Mouse (Mus musculus): ENCODE results near the gene Mrps7.

Mrps7 gene

GRCm38 (mm10) chr11:115603476-115604303, at the start of gene Mrps7, which contains the start of gene Gga3:
Gene Mrps7 (plus strand): TSS chr11:115603925.
Gene Gga3 (minus strand): TSS chr11:115604051.
- H3K9me3 ChIP-seq (ENCODE audit: low read length): no peaks in the 10 kb centered on the region
- peaks cover 75% of the 10 kb centered on the region for H3K36me3 ChIP-seq (ENCODE audit: insufficient read depth, low read length)
- no peaks in the 10 kb centered on the region for H3K27me3 ChIP-seq (ENCODE audit: insufficient read depth, low read length)
- H3K4me1 ChIP-seq (replicated peaks; ENCODE audit: low read depth, low read length): peaks cover 81% of the 10 kb centered on the region
- TF ChIP-seq POU5F1 (IDR thresholded peaks at IDR 0.05; ENCODE audit: borderline replicate concordance, low read length) (no peak), NANOG (IDR thresholded peaks at IDR 0.05; ENCODE audit: borderline replicate concordance, low read length) (no peak), CTCF (conservative IDR thresholded peaks at IDR 0.05; ENCODE audit: low read length) (no peak)
- H3K4me3 ChIP-seq (replicated peaks; ENCODE audit: low read length): peak within 1 kb of the TSS; percentile 99

- TF ChIP-seq NANOG (IDR thresholded peaks at IDR 0.05; ENCODE audit: borderline replicate concordance, low read length) (no peak), CTCF (conservative IDR thresholded peaks at IDR 0.05; ENCODE audit: low read length) (no peak), POU5F1 (IDR thresholded peaks at IDR 0.05; ENCODE audit: borderline replicate concordance, low read length) (no peak)
Measured at GRCm38 (mm10) chr11:115555717-115556116, 48.0 kb upstream of the Mrps7 start.

GRCm38 (mm10) chr11:115563406-115563805, 40.3 kb upstream of the Mrps7 start:
- TF ChIP-seq POU5F1 (IDR thresholded peaks at IDR 0.05; ENCODE audit: borderline replicate concordance, low read length) (no peak), NANOG (IDR thresholded peaks at IDR 0.05; ENCODE audit: borderline replicate concordance, low read length) (no peak)
- Histone ChIP-seq H3K4me3 (replicated peaks; ENCODE audit: low read length) (peak overlapping the region; percentile 93), H3K4me1 (replicated peaks; ENCODE audit: low read depth, low read length) (peaks cover 33% of the 10 kb centered on the region), H3K9me3 (ENCODE audit: low read length) (no peaks in the 10 kb centered on the region), H3K27me3 (ENCODE audit: insufficient read depth, low read length) (no peaks in the 10 kb centered on the region), H3K36me3 (ENCODE audit: insufficient read depth, low read length) (peaks cover 33% of the 10 kb centered on the region)

More at GRCm38 (mm10) chr11:115555717-115556116, 48.0 kb upstream of the Mrps7 start:
- Histone ChIP-seq H3K36me3 (ENCODE audit: insufficient read depth, low read length) (no peaks in the 10 kb centered on the region), H3K27me3 (ENCODE audit: insufficient read depth, low read length) (no peaks in the 10 kb centered on the region), H3K4me3 (replicated peaks; ENCODE audit: low read length) (peak overlapping the region; percentile 52), H3K9me3 (ENCODE audit: low read length) (no peaks in the 10 kb centered on the region), H3K4me1 (replicated peaks; ENCODE audit: low read depth, low read length) (peaks cover 42% of the 10 kb centered on the region)

- peak within 1 kb of the TSS; percentile 93 for H3K4me3 ChIP-seq (replicated peaks; ENCODE audit: low read length)
- TF ChIP-seq POU5F1 (IDR thresholded peaks at IDR 0.05; ENCODE audit: borderline replicate concordance, low read length) (no peak), CTCF (conservative IDR thresholded peaks at IDR 0.05; ENCODE audit: low read length) (no peak), NANOG (IDR thresholded peaks at IDR 0.05; ENCODE audit: borderline replicate concordance, low read length) (no peak)
- peaks cover 41% of the 10 kb centered on the region for H3K36me3 ChIP-seq (ENCODE audit: insufficient read depth, low read length)
- no peaks in the 10 kb centered on the region for H3K27me3 ChIP-seq (ENCODE audit: insufficient read depth, low read length)
- peaks cover 29% of the 10 kb centered on the region for H3K4me1 ChIP-seq (replicated peaks; ENCODE audit: low read depth, low read length)
- no peaks in the 10 kb centered on the region for H3K9me3 ChIP-seq (ENCODE audit: low read length)
Measured at GRCm38 (mm10) chr11:115564064-115564809, 39.5 kb upstream of the Mrps7 start, which contains the start of gene Nup85. Gene Nup85 (plus strand): TSS chr11:115564434.

GRCm38 (mm10) chr11:115564961-115565360, 38.8 kb upstream of the Mrps7 start:
- Histone ChIP-seq H3K4me3 (replicated peaks; ENCODE audit: low read length) (peak overlapping the region; percentile 93), H3K27me3 (ENCODE audit: insufficient read depth, low read length) (no peaks in the 10 kb centered on the region), H3K4me1 (replicated peaks; ENCODE audit: low read depth, low read length) (peaks cover 36% of the 10 kb centered on the region), H3K36me3 (ENCODE audit: insufficient read depth, low read length) (peaks cover 48% of the 10 kb centered on the region), H3K9me3 (ENCODE audit: low read length) (no peaks in the 10 kb centered on the region)
- TF ChIP-seq POU5F1 (IDR thresholded peaks at IDR 0.05; ENCODE audit: borderline replicate concordance, low read length) (no peak), NANOG (IDR thresholded peaks at IDR 0.05; ENCODE audit: borderline replicate concordance, low read length) (no peak), CTCF (conservative IDR thresholded peaks at IDR 0.05; ENCODE audit: low read length) (no peak)

- peaks cover 77% of the 10 kb centered on the region for H3K36me3 ChIP-seq (ENCODE audit: insufficient read depth, low read length)
- H3K4me1 ChIP-seq (replicated peaks; ENCODE audit: low read depth, low read length): peaks cover 39% of the 10 kb centered on the region
- no peak overlapping the region for H3K4me3 ChIP-seq (replicated peaks; ENCODE audit: low read length)
- no peaks in the 10 kb centered on the region for H3K9me3 ChIP-seq (ENCODE audit: low read length)
- no peak for TF ChIP-seq NANOG (IDR thresholded peaks at IDR 0.05; ENCODE audit: borderline replicate concordance, low read length)
- TF ChIP-seq CTCF (conservative IDR thresholded peaks at IDR 0.05; ENCODE audit: low read length): no peak
- no peak for TF ChIP-seq POU5F1 (IDR thresholded peaks at IDR 0.05; ENCODE audit: borderline replicate concordance, low read length)
- H3K27me3 ChIP-seq (ENCODE audit: insufficient read depth, low read length): no peaks in the 10 kb centered on the region
Measured at GRCm38 (mm10) chr11:115579080-115579479, 24.6 kb upstream of the Mrps7 start.

GRCm38 (mm10) chr11:115582913-115583606, 20.7 kb upstream of the Mrps7 start:
- TF ChIP-seq CTCF (conservative IDR thresholded peaks at IDR 0.05; ENCODE audit: low read length) (no peak), NANOG (IDR thresholded peaks at IDR 0.05; ENCODE audit: borderline replicate concordance, low read length) (no peak), POU5F1 (IDR thresholded peaks at IDR 0.05; ENCODE audit: borderline replicate concordance, low read length) (no peak)
- Histone ChIP-seq H3K36me3 (ENCODE audit: insufficient read depth, low read length) (peaks cover 97% of the 10 kb centered on the region), H3K4me3 (replicated peaks; ENCODE audit: low read length) (no peak overlapping the region), H3K9me3 (ENCODE audit: low read length) (no peaks in the 10 kb centered on the region), H3K27me3 (ENCODE audit: insufficient read depth, low read length) (no peaks in the 10 kb centered on the region), H3K4me1 (replicated peaks; ENCODE audit: low read depth, low read length) (peaks cover 72% of the 10 kb centered on the region)
